Mouse (Mus musculus): ENCODE measurements at regions not wholly inside any gene's neighbourhood (a gene's known extent, or its start where the extent isn't known, plus 50 kb on each side); places are given as distances from the start of the nearest gene placed in this dataset.

DNA sequence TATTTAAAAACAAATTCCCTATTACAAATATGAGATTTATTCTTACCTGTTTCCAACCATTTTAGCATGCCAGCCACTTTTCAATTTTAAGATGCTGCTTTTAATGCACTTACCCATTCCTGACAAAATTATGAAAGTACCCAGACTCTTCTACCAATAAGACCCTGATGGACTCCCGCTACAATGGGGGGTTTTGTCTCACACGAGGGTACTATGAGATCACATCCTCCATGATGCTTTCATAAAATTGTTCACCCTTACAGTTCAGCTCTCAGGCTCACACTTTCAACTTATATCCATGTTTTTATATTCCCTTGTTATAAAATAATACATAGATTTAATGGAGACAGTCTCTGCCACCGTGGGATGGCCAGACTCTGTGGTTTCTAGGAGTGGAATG lies 68.1 kb upstream of the Adamts18 start:
- TF ChIP-seq MAZ (IDR thresholded peaks at IDR 0.05; ENCODE audit: low read depth, low read length) (no peak), EP300 (IDR thresholded peaks at IDR 0.05; ENCODE audit: low read depth in 1 of 2, low read length in 2 of 2) (no peak), MAFK (IDR thresholded peaks at IDR 0.05; ENCODE audit: borderline replicate concordance, low read depth, low read length) (no peak), POLR2A (IDR thresholded peaks at IDR 0.05; ENCODE audit: control insufficient read depth in 1 of 2, insufficient read depth in 1 of 2, low read depth in 1 of 2, low read length in 2 of 2, poor library complexity in 1 of 2) (no peak)

Data from MEL (cell line).